Mouse (Mus musculus): Measurements from ENCODE around the gene Cyp24a1. TPM values are rescaled to one million over a fixed set of nuclear protein-coding genes. Genes with fewer than 3 reads are reported as not detected.

The Cyp24a1 gene
- polyA plus RNA-seq, 1 experiment, result 0.04 TPM

- TF ChIP-seq CTCF (IDR thresholded peaks at IDR 0.05; ENCODE audit: borderline replicate concordance, control insufficient read depth, extremely low read depth, insufficient read depth, low read length, poor library complexity) (no peak), POLR2A (IDR thresholded peaks at IDR 0.05; ENCODE audit: control insufficient read depth, extremely low read depth, insufficient read depth, low read length, poor library complexity) (no peak)
- no peak overlapping the region for H3K27ac ChIP-seq (ENCODE audit: control insufficient read depth, insufficient read depth, low read length)
- no peak overlapping the region for H3K4me3 ChIP-seq (ENCODE audit: control insufficient read depth, insufficient read depth, low read length)
- peaks cover 10% of the 10 kb centered on the region for H3K36me3 ChIP-seq (ENCODE audit: control insufficient read depth, insufficient read depth, low read length)
- DNase-seq, result peak; percentile 38
- no peaks in the 10 kb centered on the region for H3K27me3 ChIP-seq (ENCODE audit: control insufficient read depth, insufficient read depth, low read length)
- 22% methylated on average over 7 of the region's 7 CpGs for WGBS
- peaks cover 5% of the 10 kb centered on the region for H3K4me1 ChIP-seq (replicated peaks; ENCODE audit: control insufficient read depth, insufficient read depth, low read length)
Observed at GRCm38 (mm10) chr2:170520321-170520971, 23.5 kb upstream of the Cyp24a1 start.

GRCm38 (mm10) chr2:170513756-170514155 is 16.8 kb upstream of the Cyp24a1 start:
- no peak for DNase-seq
- peaks cover 12% of the 10 kb centered on the region for H3K4me1 ChIP-seq (replicated peaks; ENCODE audit: control insufficient read depth, insufficient read depth, low read length)
- peaks cover 4% of the 10 kb centered on the region; the same call in 1 of the 2 replicates for H3K36me3 ChIP-seq (ENCODE audit: control insufficient read depth, insufficient read depth, low read length)
- H3K27ac ChIP-seq (ENCODE audit: control insufficient read depth, insufficient read depth, low read length), result no peak overlapping the region
- TF ChIP-seq POLR2A (IDR thresholded peaks at IDR 0.05; ENCODE audit: control insufficient read depth, extremely low read depth, insufficient read depth, low read length, poor library complexity) (no peak), CTCF (IDR thresholded peaks at IDR 0.05; ENCODE audit: borderline replicate concordance, control insufficient read depth, extremely low read depth, insufficient read depth, low read length, poor library complexity) (no peak)
- no peaks in the 10 kb centered on the region for H3K27me3 ChIP-seq (ENCODE audit: control insufficient read depth, insufficient read depth, low read length)
- WGBS, result 95% methylated on average over 12 of the region's 12 CpGs
- no peak overlapping the region for H3K4me3 ChIP-seq (ENCODE audit: control insufficient read depth, insufficient read depth, low read length)

GRCm38 (mm10) chr2:170511073-170511891 is 14.3 kb upstream of the Cyp24a1 start:
- Histone ChIP-seq H3K27ac (ENCODE audit: control insufficient read depth, insufficient read depth, low read length) (peak overlapping the region; percentile 50; the same call in 1 of the 2 replicates), H3K36me3 (ENCODE audit: control insufficient read depth, insufficient read depth, low read length) (no peaks in the 10 kb centered on the region), H3K27me3 (ENCODE audit: control insufficient read depth, insufficient read depth, low read length) (no peaks in the 10 kb centered on the region), H3K4me1 (replicated peaks; ENCODE audit: control insufficient read depth, insufficient read depth, low read length) (peaks cover 12% of the 10 kb centered on the region), H3K4me3 (ENCODE audit: control insufficient read depth, insufficient read depth, low read length) (peak overlapping the region; percentile 71)
- under 1% methylated on average over 69 of the region's 69 CpGs for WGBS
- DNase-seq, result peak; percentile 87
- no peak for TF ChIP-seq POLR2A (IDR thresholded peaks at IDR 0.05; ENCODE audit: control insufficient read depth, extremely low read depth, insufficient read depth, low read length, poor library complexity)
- TF ChIP-seq CTCF (IDR thresholded peaks at IDR 0.05; ENCODE audit: borderline replicate concordance, control insufficient read depth, extremely low read depth, insufficient read depth, low read length, poor library complexity), result peak; percentile 97

GRCm38 (mm10) chr2:170508821-170509220 is 11.9 kb upstream of the Cyp24a1 start:
- no peaks in the 10 kb centered on the region for H3K36me3 ChIP-seq (ENCODE audit: control insufficient read depth, insufficient read depth, low read length)
- H3K4me3 ChIP-seq (ENCODE audit: control insufficient read depth, insufficient read depth, low read length), result no peak overlapping the region
- DNase-seq, result peak; percentile 86
- no peak overlapping the region for H3K27ac ChIP-seq (ENCODE audit: control insufficient read depth, insufficient read depth, low read length)
- WGBS, result 3% methylated on average over 12 of the region's 12 CpGs
- peaks cover 12% of the 10 kb centered on the region for H3K4me1 ChIP-seq (replicated peaks; ENCODE audit: control insufficient read depth, insufficient read depth, low read length)
- TF ChIP-seq CTCF (IDR thresholded peaks at IDR 0.05; ENCODE audit: borderline replicate concordance, control insufficient read depth, extremely low read depth, insufficient read depth, low read length, poor library complexity) (peak; percentile 75; the same call in 1 of the 2 replicates), POLR2A (IDR thresholded peaks at IDR 0.05; ENCODE audit: control insufficient read depth, extremely low read depth, insufficient read depth, low read length, poor library complexity) (no peak)
- H3K27me3 ChIP-seq (ENCODE audit: control insufficient read depth, insufficient read depth, low read length), result no peaks in the 10 kb centered on the region

- no peak for TF ChIP-seq POLR2A (IDR thresholded peaks at IDR 0.05; ENCODE audit: control insufficient read depth, extremely low read depth, insufficient read depth, low read length, poor library complexity)
- TF ChIP-seq CTCF (IDR thresholded peaks at IDR 0.05; ENCODE audit: borderline replicate concordance, control insufficient read depth, extremely low read depth, insufficient read depth, low read length, poor library complexity), result no peak
- Histone ChIP-seq H3K4me3 (ENCODE audit: control insufficient read depth, insufficient read depth, low read length) (no peak overlapping the region), H3K27ac (ENCODE audit: control insufficient read depth, insufficient read depth, low read length) (no peak overlapping the region), H3K36me3 (ENCODE audit: control insufficient read depth, insufficient read depth, low read length) (no peaks in the 10 kb centered on the region), H3K27me3 (ENCODE audit: control insufficient read depth, insufficient read depth, low read length) (no peaks in the 10 kb centered on the region), H3K4me1 (replicated peaks; ENCODE audit: control insufficient read depth, insufficient read depth, low read length) (peaks cover 11% of the 10 kb centered on the region)
- DNase-seq, result peak; percentile 75
- 4% methylated on average over 10 of the region's 10 CpGs for WGBS
Observed at GRCm38 (mm10) chr2:170507734-170508133, 10.8 kb upstream of the Cyp24a1 start.

GRCm38 (mm10) chr2:170503983-170504382 is 7.0 kb upstream of the Cyp24a1 start:
- DNase-seq, result no peak
- H3K4me1 ChIP-seq (replicated peaks; ENCODE audit: control insufficient read depth, insufficient read depth, low read length), result peaks cover 2% of the 10 kb centered on the region
- no peaks in the 10 kb centered on the region for H3K36me3 ChIP-seq (ENCODE audit: control insufficient read depth, insufficient read depth, low read length)
- H3K4me3 ChIP-seq (ENCODE audit: control insufficient read depth, insufficient read depth, low read length), result no peak overlapping the region
- TF ChIP-seq POLR2A (IDR thresholded peaks at IDR 0.05; ENCODE audit: control insufficient read depth, extremely low read depth, insufficient read depth, low read length, poor library complexity) (no peak), CTCF (IDR thresholded peaks at IDR 0.05; ENCODE audit: borderline replicate concordance, control insufficient read depth, extremely low read depth, insufficient read depth, low read length, poor library complexity) (no peak)
- no peak overlapping the region for H3K27ac ChIP-seq (ENCODE audit: control insufficient read depth, insufficient read depth, low read length)
- H3K27me3 ChIP-seq (ENCODE audit: control insufficient read depth, insufficient read depth, low read length), result no peaks in the 10 kb centered on the region
- WGBS, result 2% methylated on average over 4 of the region's 4 CpGs

All from thymus, adult 2 months (tissue).